Mouse (Mus musculus) embryonic fibroblast, embryonic 13.5 days (primary cell): ENCODE results near the gene Palmd. TPM values are rescaled to one million over a fixed set of nuclear protein-coding genes. Genes with fewer than 3 reads are reported as not detected.

Source experiments
- H3K27ac ChIP-seq: 2 replicates; pipeline ENCODE4 v1.5.1; 2012; ENCODE audit warnings: low read length, control low read depth, inconsistent platforms; ENCODE audit not compliant: insufficient read depth
- H3K4me1 ChIP-seq: 2 replicates; pipeline ENCODE4 v1.6.1; 2011; ENCODE audit warnings: low read length; ENCODE audit not compliant: control insufficient read depth, insufficient read depth
- H3K4me3 ChIP-seq: 2 replicates; pipeline ENCODE4 v1.5.1; 2011; ENCODE audit warnings: mild to moderate bottlenecking, control low read depth, low read length; ENCODE audit not compliant: insufficient read depth
- CTCF ChIP-seq: IDR thresholded peaks from 2 replicates; pipeline ENCODE4 v1.5.1; 2011; ENCODE audit warnings: mild to moderate bottlenecking, control low read depth, low read length, moderate library complexity, borderline replicate concordance; ENCODE audit not compliant: insufficient read depth
- POLR2A ChIP-seq: IDR thresholded peaks from 2 replicates; pipeline ENCODE4 v1.6.1; 2011; ENCODE audit warnings: low read depth, mild to moderate bottlenecking, control low read depth, low read length, moderate library complexity
- polyA plus RNA-seq: library from polyadenylated mRNA; stranded (reverse); fragments of >200 nt; gene quantifications from 2 replicates; pipeline ENCODE4 v1.2.4, GENCODE M21; 2011; ENCODE audit warnings: low read depth; ENCODE audit not compliant: missing spikeins, insufficient read length

Gene Palmd
- polyA plus RNA-seq, 1 experiment: 6.6 TPM

DNA sequence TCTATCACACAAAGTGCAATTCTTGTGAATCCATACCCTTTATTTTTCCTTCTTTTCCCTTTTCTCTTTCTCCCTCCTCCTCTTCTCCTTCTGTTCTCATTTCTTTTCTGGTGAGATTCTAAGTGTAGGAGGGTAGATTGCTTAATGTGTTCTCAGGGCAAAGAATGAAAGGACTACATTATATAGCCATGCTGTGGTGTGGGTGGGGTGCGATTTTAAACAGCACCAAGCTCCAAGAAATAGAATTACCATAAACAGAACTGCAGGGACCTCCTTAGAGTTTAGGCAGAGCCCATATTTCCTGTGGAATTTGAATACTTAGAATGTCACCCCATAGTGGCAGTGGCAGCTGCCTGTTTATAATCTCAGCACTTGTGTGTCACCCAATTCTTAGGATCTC is 17.0 kb upstream of the Palmd start:
- Histone ChIP-seq H3K4me3 (no peak overlapping the region), H3K4me1 (no peaks in the 10 kb centered on the region), H3K27ac (no peak overlapping the region)
- TF ChIP-seq CTCF (no peak), POLR2A (no peak)

DNA sequence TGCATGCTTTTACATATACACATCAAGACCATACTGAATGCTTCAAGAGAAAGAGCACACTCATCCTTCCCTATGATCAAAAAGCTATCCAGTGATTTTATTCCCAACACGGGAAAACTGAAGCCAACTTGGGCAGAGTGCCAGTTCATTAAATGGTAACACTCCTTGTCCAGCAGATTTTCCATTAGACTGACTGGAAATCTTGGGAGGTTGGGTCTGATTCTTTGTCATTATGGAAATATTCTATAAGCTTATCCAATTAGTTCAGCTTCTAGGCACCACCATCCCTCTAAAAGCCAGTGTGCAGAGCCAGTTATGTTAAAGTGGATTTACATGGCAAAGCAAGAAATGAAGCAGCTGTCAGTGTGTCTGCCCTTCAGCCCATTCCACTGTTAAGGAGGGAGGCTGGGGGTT is 16.3 kb upstream of the Palmd start:
- H3K27ac ChIP-seq: no peak overlapping the region
- no peaks in the 10 kb centered on the region for H3K4me1 ChIP-seq
- H3K4me3 ChIP-seq: no peak overlapping the region
- TF ChIP-seq CTCF: no peak

- no peak for TF ChIP-seq CTCF
- TF ChIP-seq POLR2A: no peak
- Histone ChIP-seq H3K4me1 (no peaks in the 10 kb centered on the region), H3K4me3 (no peak overlapping the region), H3K27ac (no peak overlapping the region)
Observed at GRCm38 (mm10) chr3:116981811-116982575, 13.2 kb upstream of the Palmd start.

GRCm38 (mm10) chr3:116969786-116970185 is 999 bp upstream of the Palmd start:
- H3K4me3 ChIP-seq: no peak overlapping the region
- no peak overlapping the region for H3K27ac ChIP-seq
- TF ChIP-seq POLR2A (no peak), CTCF (no peak)
- H3K4me1 ChIP-seq: peaks cover 4% of the 10 kb centered on the region

GRCm38 (mm10) chr3:116969003-116969402 is 216 bp upstream of the Palmd start:
- TF ChIP-seq CTCF (no peak), POLR2A (no peak)
- peaks cover 4% of the 10 kb centered on the region for H3K4me1 ChIP-seq
- H3K4me3 ChIP-seq: no peak overlapping the region
- no peak overlapping the region for H3K27ac ChIP-seq

- Histone ChIP-seq H3K4me1 (peaks cover 4% of the 10 kb centered on the region), H3K4me3 (0 out of 2 replicates have a peak within 1 kb of the TSS, but pooled peaks have one; percentile 15), H3K27ac (no peak within 1 kb of the TSS)
- TF ChIP-seq CTCF (no peak), POLR2A (no peak)
Observed at GRCm38 (mm10) chr3:116967967-116968366, 820 bp downstream of the Palmd start, which contains the start of gene 4930455H04Rik. TSS of gene 4930455H04Rik (plus strand) at chr3:116968267.

DNA sequence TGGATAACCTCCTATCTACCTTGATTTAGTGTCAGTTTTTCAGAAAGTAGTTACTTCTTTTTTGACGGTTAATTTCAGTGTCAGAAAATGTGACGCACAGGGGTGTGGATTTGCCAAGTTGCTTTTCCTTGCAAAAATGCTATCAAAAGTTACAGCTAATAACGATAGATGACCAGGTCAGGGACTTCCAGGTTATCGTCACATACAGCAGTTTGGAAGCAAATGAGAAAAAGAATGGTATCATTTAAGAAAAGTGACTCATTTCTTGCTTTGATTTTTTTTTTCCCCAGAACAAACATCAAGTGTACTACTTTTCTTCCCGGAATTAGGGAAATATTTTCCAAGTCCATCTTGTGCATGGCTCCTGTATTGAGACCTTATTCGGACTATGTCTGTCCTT is 1.4 kb downstream of the Palmd start:
- no peak for TF ChIP-seq POLR2A
- no peak for TF ChIP-seq CTCF
- Histone ChIP-seq H3K4me3 (no peak overlapping the region), H3K27ac (no peak overlapping the region), H3K4me1 (peaks cover 4% of the 10 kb centered on the region)

DNA sequence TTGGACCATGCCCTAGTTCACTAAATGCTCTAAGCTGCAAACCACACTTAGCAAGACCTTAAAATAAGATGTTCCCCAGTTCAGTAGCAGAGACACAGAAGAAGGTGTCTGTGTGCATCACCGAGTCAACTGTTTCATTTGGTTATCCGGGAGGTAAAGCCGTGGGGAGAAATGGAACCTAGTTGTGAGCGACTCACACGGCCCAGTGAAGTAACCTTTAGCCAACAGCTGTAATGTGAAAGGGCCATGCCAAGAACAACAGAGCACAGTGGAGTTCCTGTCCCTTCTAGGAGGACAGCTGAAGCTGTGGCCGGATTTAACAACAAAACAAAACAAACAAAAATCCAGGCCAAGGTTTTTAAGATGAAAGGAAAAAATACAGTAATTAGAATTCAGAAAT is 2.0 kb downstream of the Palmd start:
- TF ChIP-seq POLR2A (no peak), CTCF (no peak)
- no peak overlapping the region for H3K4me3 ChIP-seq
- peaks cover 4% of the 10 kb centered on the region for H3K4me1 ChIP-seq
- H3K27ac ChIP-seq: no peak overlapping the region

GRCm38 (mm10) chr3:116966225-116966624 is 2.6 kb downstream of the Palmd start:
- H3K4me3 ChIP-seq: no peak overlapping the region
- no peak for TF ChIP-seq CTCF
- TF ChIP-seq POLR2A: no peak
- H3K4me1 ChIP-seq: peaks cover 4% of the 10 kb centered on the region
- H3K27ac ChIP-seq: no peak overlapping the region

DNA sequence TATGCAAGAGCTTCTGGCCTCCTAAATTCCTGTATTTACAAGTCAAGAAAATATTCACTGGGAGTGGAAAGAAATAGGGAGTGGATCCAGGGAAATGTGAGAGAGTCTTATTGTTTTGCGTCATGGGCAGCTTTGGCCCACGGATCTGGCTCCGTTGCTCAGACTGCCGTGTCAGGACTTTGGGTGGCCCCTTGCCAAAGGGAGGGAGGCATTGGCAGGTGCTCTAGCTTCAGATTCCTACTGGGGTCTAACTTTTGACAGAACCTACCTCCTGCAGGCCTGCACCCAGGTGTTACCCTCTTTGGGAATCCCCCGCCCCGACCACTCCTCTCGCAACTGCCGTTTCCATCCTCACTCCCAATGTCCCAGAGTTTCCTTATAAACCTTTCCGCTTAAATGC is 4.4 kb downstream of the Palmd start:
- TF ChIP-seq POLR2A: no peak
- TF ChIP-seq CTCF: no peak
- no peak overlapping the region for H3K4me3 ChIP-seq
- peaks cover 4% of the 10 kb centered on the region for H3K4me1 ChIP-seq
- no peak overlapping the region for H3K27ac ChIP-seq

DNA sequence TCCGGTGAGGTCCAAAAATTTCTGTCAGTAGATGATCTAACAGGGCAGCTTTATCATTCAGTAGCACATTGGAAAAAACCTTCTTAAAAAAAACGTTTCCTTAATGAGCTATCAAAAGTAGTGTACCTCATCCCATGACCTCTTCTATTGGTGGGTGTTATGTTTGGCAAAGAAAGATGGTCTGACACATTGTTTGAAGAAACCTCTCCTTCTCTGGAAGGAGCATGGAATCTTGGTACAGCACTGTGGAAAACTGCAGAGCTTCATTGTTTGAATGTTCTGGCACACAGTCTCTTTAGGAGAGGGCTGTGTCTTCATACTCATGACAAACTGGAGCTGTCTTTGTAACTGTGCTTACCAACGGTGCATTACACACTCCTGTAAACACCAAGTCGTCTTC is 5.6 kb downstream of the Palmd start:
- Histone ChIP-seq H3K4me1 (peaks cover 4% of the 10 kb centered on the region), H3K27ac (peak overlapping the region; percentile 52; the same call in 1 of the 2 replicates), H3K4me3 (no peak overlapping the region)
- TF ChIP-seq CTCF (no peak), POLR2A (no peak)
